Mouse (Mus musculus): ENCODE data around the gene Brinp2.

The Brinp2 gene

GRCm38 (mm10) chr1:158285198-158285597 lies 70.9 kb downstream of the Brinp2 start:
- DNase-seq: no peak

GRCm38 (mm10) chr1:158283869-158284268 lies 72.3 kb downstream of the Brinp2 start:
- DNase-seq: no peak

- no peak for DNase-seq
Measured at GRCm38 (mm10) chr1:158272058-158272457, 84.1 kb downstream of the Brinp2 start.

GRCm38 (mm10) chr1:158267020-158267571 lies 89.0 kb downstream of the Brinp2 start:
- peak; percentile 22 for DNase-seq

GRCm38 (mm10) chr1:158266293-158267019 lies 89.7 kb downstream of the Brinp2 start:
- DNase-seq: peak; percentile 10

- no peak for DNase-seq
Measured at GRCm38 (mm10) chr1:158259516-158260235, 96.5 kb downstream of the Brinp2 start.

GRCm38 (mm10) chr1:158258685-158259292 lies 97.3 kb downstream of the Brinp2 start:
- DNase-seq: no peak

GRCm38 (mm10) chr1:158255912-158256680 lies 100.0 kb downstream of the Brinp2 start:
- peak; percentile 14 for DNase-seq

GRCm38 (mm10) chr1:158252682-158253222 lies 103.4 kb downstream of the Brinp2 start:
- DNase-seq: no peak

- no peak for DNase-seq
Measured at GRCm38 (mm10) chr1:158248266-158248665, 107.9 kb downstream of the Brinp2 start.

- no peak for DNase-seq
Measured at GRCm38 (mm10) chr1:158246476-158247153, 109.5 kb downstream of the Brinp2 start.

GRCm38 (mm10) chr1:158245486-158245885 lies 110.6 kb downstream of the Brinp2 start:
- no peak for DNase-seq

- DNase-seq: no peak
Measured at GRCm38 (mm10) chr1:158244016-158244415, 112.1 kb downstream of the Brinp2 start.

GRCm38 (mm10) chr1:158241848-158242556 lies 114.1 kb downstream of the Brinp2 start:
- DNase-seq: no peak

GRCm38 (mm10) chr1:158239841-158240240 lies 116.3 kb downstream of the Brinp2 start:
- no peak for DNase-seq

- DNase-seq: no peak
Measured at GRCm38 (mm10) chr1:158238722-158239121, 117.4 kb downstream of the Brinp2 start.

- no peak for DNase-seq
Measured at GRCm38 (mm10) chr1:158228687-158229224, 127.4 kb downstream of the Brinp2 start.

GRCm38 (mm10) chr1:158227239-158227638 lies 128.9 kb downstream of the Brinp2 start:
- DNase-seq: no peak

- DNase-seq: no peak
Measured at GRCm38 (mm10) chr1:158226689-158227088, 129.4 kb downstream of the Brinp2 start.

- no peak for DNase-seq
Measured at GRCm38 (mm10) chr1:158221048-158221447, 135.1 kb downstream of the Brinp2 start.

- DNase-seq: no peak
Measured at GRCm38 (mm10) chr1:158220148-158220547, 136.0 kb downstream of the Brinp2 start.

Data from cerebellum, adult 11 months (tissue).